Mouse (Mus musculus): ENCODE results near the gene Il9r.
"Not testable (repeated sequence)": the region's sequence is repeated elsewhere in the genome, so short reads cannot be mapped to it uniquely, and the experiment has no call there.

Gene Il9r

GRCm38 (mm10) chr11:32227041-32227440 lies 27.0 kb upstream of the Il9r start:
- in situ Hi-C loops (cut with MboI, MseI), result no loop called here

GRCm38 (mm10) chr11:32226124-32226871 lies 26.2 kb upstream of the Il9r start, which contains the start of gene Mpg:
Mpg (plus strand) TSS chr11:32226505.
- in situ Hi-C loops (cut with MboI, MseI), result no loop called here

GRCm38 (mm10) chr11:32225222-32226104 lies 25.4 kb upstream of the Il9r start:
- in situ Hi-C loops (cut with MboI, MseI), result no loop called here

DNA sequence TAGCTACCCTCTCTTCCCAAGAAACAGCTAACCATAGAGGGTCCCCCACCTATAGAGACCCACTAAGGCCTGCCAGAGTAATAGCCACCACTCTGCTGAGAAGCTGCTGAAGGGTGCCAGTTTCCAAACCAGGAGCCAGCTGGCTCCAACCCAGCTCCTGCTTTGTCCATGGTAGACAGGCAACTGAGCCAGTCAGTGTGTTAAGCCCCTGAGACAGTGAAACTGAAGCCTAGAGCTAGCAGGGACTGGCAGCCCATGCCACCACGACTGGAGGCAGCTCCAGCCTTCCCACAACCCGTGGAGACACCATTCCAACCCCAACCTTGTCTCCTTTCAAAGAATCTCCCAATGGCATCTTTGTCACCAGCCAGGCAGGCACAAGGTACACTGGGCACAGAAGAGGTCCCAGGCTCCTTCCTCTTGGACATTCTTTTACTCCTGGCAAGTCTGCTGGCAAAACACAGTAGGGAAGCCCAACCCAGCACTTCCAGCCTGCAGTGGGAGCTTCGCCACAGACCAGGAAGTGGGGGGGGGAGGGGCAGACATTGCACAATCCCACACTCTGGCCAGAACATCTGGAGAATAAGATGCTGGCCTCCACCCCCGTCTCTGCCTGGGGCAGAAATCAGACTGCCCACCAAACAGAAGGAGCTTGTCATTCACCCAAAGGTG lies 24.5 kb upstream of the Il9r start:
- in situ Hi-C loops (cut with MboI, MseI), result no loop called here

- in situ Hi-C loops (cut with MboI, MseI), result no loop called here
Observed at GRCm38 (mm10) chr11:32223297-32223967, 23.4 kb upstream of the Il9r start.

GRCm38 (mm10) chr11:32222570-32223194 lies 22.6 kb upstream of the Il9r start:
- in situ Hi-C loops (cut with MboI, MseI), result no loop called here

DNA sequence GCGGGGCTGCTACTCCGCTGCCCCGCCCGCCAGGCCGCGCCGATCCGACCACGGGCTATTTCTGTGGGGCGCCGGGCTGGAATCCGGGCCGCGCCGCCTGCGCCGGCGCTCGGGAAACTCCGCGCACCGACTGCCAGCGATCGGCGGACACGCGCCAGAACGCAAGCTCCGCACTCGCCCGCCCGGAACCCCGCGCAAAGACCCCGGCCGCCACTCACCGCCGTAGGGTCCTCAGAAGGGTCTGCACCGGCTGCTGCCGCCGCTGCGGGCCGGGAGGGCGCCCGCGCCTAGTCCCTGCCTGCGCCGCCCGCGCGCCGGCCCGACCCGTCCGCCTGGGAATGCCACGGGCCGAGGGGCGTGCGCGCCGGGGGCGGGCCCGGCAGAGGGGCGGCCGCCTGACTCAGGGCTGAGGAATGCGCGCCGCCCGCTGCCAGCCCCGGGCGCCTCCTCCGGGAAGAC lies 21.9 kb upstream of the Il9r start, which contains the start of gene Rhbdf1:
Gene Rhbdf1 (minus strand): TSS at position 350 of the 459 bp plus-strand sequence.
- in situ Hi-C loops (cut with MboI, MseI), result no loop called here

DNA sequence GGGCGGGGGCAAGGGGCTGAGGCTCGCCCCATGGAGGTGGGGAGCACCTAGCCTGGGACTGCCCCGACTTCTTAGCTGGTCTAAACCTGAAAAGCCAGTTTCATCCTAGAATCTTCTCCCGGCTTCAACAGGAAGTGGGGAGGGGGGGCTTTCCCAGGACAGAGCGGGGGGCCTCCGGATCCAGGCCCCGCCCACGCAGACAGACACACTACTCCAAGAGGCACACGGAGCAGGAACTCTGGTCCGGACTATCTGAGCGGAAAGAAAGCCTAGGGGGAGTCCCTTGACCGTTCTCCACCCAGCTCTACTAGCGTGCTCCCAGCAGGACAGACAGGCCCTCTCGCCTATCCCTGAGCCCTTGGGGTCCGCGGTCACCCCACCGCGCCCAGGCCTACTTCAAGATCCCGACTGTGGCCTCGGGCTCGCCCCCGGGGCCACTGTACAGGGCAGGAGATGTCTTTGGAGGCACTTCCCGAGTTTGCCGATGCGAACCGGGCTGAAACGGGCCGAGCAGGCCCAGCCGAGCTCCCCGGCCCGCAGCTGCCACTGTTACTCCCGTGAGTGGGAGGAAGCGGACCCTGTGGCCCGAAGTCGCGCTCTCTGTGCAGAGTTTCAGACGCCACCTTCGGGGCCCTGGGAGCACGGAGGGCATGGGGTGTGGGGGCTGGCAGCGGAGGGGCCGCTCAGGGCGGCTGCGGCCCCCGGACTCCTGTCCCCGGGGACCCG lies 21.3 kb upstream of the Il9r start:
- in situ Hi-C loops (cut with MboI, MseI), result no loop called here

DNA sequence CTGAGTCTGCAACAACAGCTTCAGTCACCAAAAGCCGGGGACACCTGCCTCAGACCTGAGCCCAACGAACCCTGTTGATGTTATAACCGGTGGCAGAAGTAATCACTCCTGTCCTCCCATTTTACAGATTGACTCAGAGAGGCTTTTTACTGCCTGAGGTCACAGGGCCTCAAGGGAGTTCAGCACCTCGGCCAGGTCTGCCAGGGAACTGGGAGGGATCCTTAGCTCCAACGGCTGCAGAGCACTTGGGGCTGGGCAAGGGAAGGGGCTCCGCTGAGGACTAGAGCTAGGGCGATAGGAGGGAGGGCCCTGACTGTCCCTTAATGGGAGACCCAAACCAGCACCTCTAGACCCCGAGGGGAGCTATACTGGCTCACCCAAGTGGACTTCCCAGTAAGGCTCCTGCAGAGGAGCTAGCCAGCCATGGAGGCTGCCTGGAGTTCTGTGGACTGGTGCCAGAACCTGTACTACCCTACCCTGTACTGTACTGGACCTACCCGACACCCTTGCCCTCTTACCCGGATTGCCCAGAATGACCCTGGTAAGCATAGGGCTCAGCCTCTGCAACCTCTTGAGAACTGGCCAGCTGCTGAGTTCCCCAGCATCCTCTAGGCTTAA lies 20.6 kb upstream of the Il9r start:
- in situ Hi-C loops (cut with MboI, MseI), result no loop called here

GRCm38 (mm10) chr11:32219287-32219686 lies 19.2 kb upstream of the Il9r start:
- in situ Hi-C loops (cut with MboI, MseI), result no loop called here

- in situ Hi-C loops (cut with MboI, MseI), result no loop called here
Observed at GRCm38 (mm10) chr11:32218501-32219050, 18.5 kb upstream of the Il9r start.

GRCm38 (mm10) chr11:32216851-32217250 lies 16.8 kb upstream of the Il9r start:
- in situ Hi-C loops (cut with MboI, MseI), result no loop called here

DNA sequence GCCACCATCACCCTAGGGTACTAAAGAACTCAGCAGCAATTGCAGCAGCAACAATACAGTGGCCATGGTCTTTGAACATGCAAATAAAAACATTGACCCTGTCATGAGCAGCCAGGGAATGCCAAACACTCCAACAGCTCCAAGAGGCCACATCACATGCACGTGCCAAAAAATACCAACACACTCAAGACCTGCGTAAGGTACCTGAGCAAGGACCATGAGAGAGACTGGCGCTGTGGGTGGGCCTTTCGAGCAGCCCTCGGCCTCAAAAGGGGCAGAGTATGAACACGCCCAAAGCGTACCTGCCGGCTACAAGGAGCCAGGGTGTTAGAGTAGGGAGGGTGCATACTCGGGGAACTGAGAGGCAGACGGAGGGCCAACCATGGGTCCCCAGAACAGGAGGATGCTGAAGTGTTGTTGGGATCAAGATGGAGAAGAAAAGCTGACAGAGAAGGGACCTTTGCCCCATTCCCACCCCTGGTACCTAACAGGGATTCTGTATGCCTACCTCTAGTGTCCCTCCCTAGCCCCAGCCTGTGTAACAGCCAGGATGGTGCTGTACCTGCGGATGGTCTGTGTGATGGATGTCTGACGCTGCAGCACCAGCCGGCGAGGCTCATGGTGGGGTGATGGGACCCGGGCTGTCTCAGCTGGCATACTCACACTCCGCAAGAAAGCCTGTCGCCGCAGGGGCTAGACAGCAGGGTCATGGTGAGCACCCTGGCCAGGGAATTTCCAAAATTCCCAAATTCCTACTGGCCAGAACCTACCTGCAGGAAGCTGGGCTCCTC lies 15.5 kb upstream of the Il9r start:
- in situ Hi-C loops (cut with MboI, MseI), result no loop called here

DNA sequence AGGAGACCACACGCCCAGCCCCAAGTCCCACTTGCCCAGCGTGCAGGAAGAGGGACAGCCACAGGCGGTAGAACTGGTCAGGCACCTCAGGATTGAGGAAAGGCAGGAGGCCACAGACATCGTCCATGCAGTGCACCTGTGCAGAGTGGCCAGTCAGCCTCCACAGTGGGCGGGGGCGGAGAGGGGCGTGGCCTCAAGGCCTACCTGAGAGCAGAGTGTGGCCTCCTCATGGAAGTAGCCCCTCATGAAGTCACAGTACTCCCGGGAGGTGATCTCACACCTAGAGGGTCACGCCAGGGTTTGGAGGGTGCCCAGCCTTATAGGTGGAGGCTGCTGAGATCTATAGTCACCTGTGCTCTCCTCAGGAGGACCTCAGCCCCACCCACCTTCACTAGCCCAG lies 10.5 kb upstream of the Il9r start:
- in situ Hi-C loops (cut with MboI, MseI), result no loop called here

GRCm38 (mm10) chr11:32205058-32205873 lies 5.2 kb upstream of the Il9r start, which contains the start of gene Snrnp25:
Snrnp25 (plus strand) TSS chr11:32205415.
- in situ Hi-C loops (cut with MboI, MseI), result loop anchor here (5.0 kb wide), 1 partner anchor 342 kb away; no protein-coding TSS in a partner anchor

DNA sequence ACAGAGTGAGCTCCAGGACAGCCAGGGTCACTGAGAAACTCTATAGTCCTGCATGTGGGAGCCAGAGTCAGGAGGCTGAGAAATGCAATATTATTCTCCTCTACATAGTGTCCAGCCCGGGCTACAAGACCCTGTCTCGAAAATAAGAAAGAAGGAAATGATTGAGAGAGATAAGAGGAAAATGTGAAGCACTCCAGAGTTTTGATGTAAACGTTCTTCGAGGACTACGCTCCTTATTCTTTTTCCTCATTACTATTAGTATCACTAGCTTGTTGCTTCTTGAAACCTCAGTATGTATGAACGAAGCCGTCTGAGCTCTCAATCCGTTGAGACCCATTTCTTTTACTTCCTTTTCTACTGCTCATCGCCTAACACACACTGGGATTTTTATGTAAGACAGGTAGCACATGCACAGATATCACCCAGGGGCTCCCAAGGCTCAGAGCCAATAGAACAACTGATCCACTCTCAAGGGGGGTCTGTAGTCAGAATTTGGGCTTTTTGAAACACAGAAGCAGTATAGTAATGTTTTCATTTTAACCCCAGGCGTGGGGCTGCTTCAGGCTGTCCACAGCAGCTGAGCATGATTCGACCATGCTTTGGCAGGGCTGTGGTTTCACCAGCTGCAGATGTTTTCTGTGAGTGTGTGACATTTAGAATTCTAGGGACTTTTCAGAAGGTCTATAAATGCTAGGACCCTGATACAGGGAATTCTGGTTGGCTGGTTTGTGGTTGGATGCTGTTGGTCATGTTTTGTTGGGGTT lies 2.0 kb upstream of the Il9r start:
- in situ Hi-C loops (cut with MboI, MseI), result no loop called here

- in situ Hi-C loops (cut with MboI, MseI), result not testable (repeated sequence)
Observed at GRCm38 (mm10) chr11:32200992-32201391, 913 bp upstream of the Il9r start.
